19 mouse cellular contexts compared by ENCODE assay signal in the genomic region with DNA sequence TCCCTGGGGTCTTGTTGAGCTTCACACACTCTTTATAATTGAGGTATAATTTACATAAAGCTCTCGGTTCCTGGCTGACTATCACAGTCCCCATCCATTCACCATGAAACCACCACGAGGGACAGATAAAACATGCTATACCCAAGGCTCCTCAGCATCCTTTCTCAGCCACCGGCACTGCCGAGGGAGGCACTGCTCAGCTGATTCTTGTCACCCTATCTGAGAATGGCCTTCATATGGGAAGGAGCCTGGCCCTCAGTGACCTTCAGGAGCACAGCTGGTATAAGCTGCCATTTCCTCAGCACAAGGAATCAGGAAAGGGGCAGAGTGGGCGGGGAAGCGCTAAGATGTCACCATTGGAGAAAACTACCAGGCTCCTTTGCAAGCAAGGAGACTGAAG. TPM values are rescaled to one million over a fixed set of nuclear protein-coding genes. Genes with fewer than 3 reads are reported as not detected.
DNase-seq lines count a peak whose midpoint lies in the region; ATAC-seq and TF ChIP-seq lines count a peak whose summit lies in the region.
"Had no signal": no experiment of that assay in that cellular context is flagged by ENCODE, and none has a peak within 500 bp of the region (broad histone marks: within the 10 kb centered on the region; RNA-seq: fewer than 3 reads in every experiment).

No protein-coding gene starts in this region.

- WGBS in heart, embryonic 10.5 days, result 60% methylated on average over 6 of the region's 6 CpGs
- 83% methylated on average over 6 of the region's 6 CpGs for WGBS in midbrain, embryonic 11.5 days
- 80% methylated on average over 6 of the region's 6 CpGs for WGBS in midbrain, postnatal 0 days

- no peak for ATAC-seq in midbrain, embryonic 11.5 days (ENCODE audit: low FRiP score)
- no peak for ATAC-seq in midbrain, postnatal 0 days (ENCODE audit: low FRiP score)
- ATAC-seq: forebrain, postnatal 0 days; hindbrain, postnatal 0 days; intestine, embryonic 16.5 days had no signal

- H3K4me1 ChIP-seq in heart, embryonic 10.5 days, result peaks cover 49% of the 10 kb centered on the region
- no peaks in the 10 kb centered on the region for H3K4me1 ChIP-seq in midbrain, embryonic 11.5 days (ENCODE audit: control insufficient read depth, insufficient read depth, low read length)
- no peaks in the 10 kb centered on the region for H3K4me1 ChIP-seq in midbrain, postnatal 0 days (ENCODE audit: insufficient read depth, low read length)

- H3K36me3 ChIP-seq in heart, embryonic 10.5 days, result no peaks in the 10 kb centered on the region
- no peaks in the 10 kb centered on the region for H3K36me3 ChIP-seq in midbrain, embryonic 11.5 days (ENCODE audit: control insufficient read depth, insufficient read depth, low read length)
- H3K36me3 ChIP-seq in midbrain, postnatal 0 days (ENCODE audit: insufficient read depth, low read length), result no peaks in the 10 kb centered on the region
- H3K36me3 ChIP-seq: embryonic facial prominence, embryonic 12.5 days; forebrain, embryonic 12.5 days; heart, embryonic 15.5 days; hindbrain, embryonic 12.5 days had no signal

- H3K9me3 ChIP-seq in heart, embryonic 10.5 days, result no peaks in the 10 kb centered on the region
- H3K9me3 ChIP-seq in midbrain, embryonic 11.5 days (ENCODE audit: control insufficient read depth, low read length), result no peaks in the 10 kb centered on the region
- no peaks in the 10 kb centered on the region for H3K9me3 ChIP-seq in midbrain, postnatal 0 days (ENCODE audit: low read length)
- H3K9me3 ChIP-seq: embryonic facial prominence, embryonic 12.5 days; forebrain, embryonic 12.5 days; heart, embryonic 15.5 days; hindbrain, embryonic 12.5 days had no signal

- H3K4me2 ChIP-seq in midbrain, embryonic 11.5 days, result no peak overlapping the region
- H3K4me2 ChIP-seq in midbrain, postnatal 0 days (ENCODE audit: low read depth, low read length, poor library complexity, severe bottlenecking), result no peak overlapping the region
- H3K4me2 ChIP-seq: embryonic facial prominence, embryonic 12.5 days; forebrain, embryonic 12.5 days; heart, embryonic 15.5 days; hindbrain, embryonic 12.5 days had no signal

- TF ChIP-seq CTCF in midbrain, postnatal 0 days (IDR thresholded peaks at IDR 0.05), result no peak

- peak overlapping the region; percentile 42; the same call in 1 of the 2 replicates for H3K27ac ChIP-seq in heart, embryonic 10.5 days
- no peak overlapping the region for H3K27ac ChIP-seq in midbrain, embryonic 11.5 days (ENCODE audit: low read depth, low read length)
- H3K27ac ChIP-seq in midbrain, postnatal 0 days (ENCODE audit: low read depth, low read length), result no peak overlapping the region
- H3K27ac ChIP-seq: embryonic facial prominence, embryonic 12.5 days; forebrain, embryonic 12.5 days; heart, embryonic 15.5 days; hindbrain, embryonic 12.5 days; hindbrain, postnatal 0 days had no signal

- DNase-seq in heart, embryonic 10.5 days (ENCODE audit: low spot score), result no peak
- DNase-seq in heart, adult 9 months (ENCODE audit: low spot score in 2 of 2), result no peak
- peak; percentile 60 for DNase-seq in midbrain, embryonic 11.5 days (ENCODE audit: low spot score, missing footprints)
- DNase-seq in midbrain, postnatal 0 days (ENCODE audit: low spot score), result no peak
- DNase-seq in adipocyte (ENCODE audit: low spot score), result peak; percentile 26
- DNase-seq in embryo, embryonic 10.5 days (ENCODE audit: low spot score), result no peak
- DNase-seq: adrenal gland, adult 8-10 months; adrenal gland, postnatal 36 days; cerebellum, adult 8-10 months; cerebellum, postnatal 14 days; forebrain, postnatal 0 days; gastrocnemius, postnatal 14 days; heart, postnatal 14 days had no signal

- H3K9ac ChIP-seq in midbrain, embryonic 11.5 days (ENCODE audit: low read length), result no peak overlapping the region
- H3K9ac ChIP-seq in midbrain, postnatal 0 days (replicated peaks; ENCODE audit: low read length, poor library complexity, severe bottlenecking), result no peak overlapping the region
- H3K9ac ChIP-seq: embryonic facial prominence, embryonic 12.5 days; forebrain, embryonic 12.5 days; forebrain, postnatal 0 days; heart, embryonic 15.5 days; hindbrain, embryonic 12.5 days had no signal

- no peak overlapping the region for H3K4me3 ChIP-seq in heart, embryonic 10.5 days
- H3K4me3 ChIP-seq in midbrain, embryonic 11.5 days (ENCODE audit: low read depth, low read length), result no peak overlapping the region
- no peak overlapping the region for H3K4me3 ChIP-seq in midbrain, postnatal 0 days (ENCODE audit: low read depth, low read length)
- H3K4me3 ChIP-seq: embryonic facial prominence, embryonic 12.5 days; forebrain, embryonic 12.5 days; heart, embryonic 15.5 days; hindbrain, embryonic 12.5 days had no signal

- H3K27me3 ChIP-seq in heart, embryonic 10.5 days (ENCODE audit: insufficient read depth, poor library complexity, severe bottlenecking), result no peaks in the 10 kb centered on the region
- no peaks in the 10 kb centered on the region for H3K27me3 ChIP-seq in midbrain, embryonic 11.5 days (ENCODE audit: control insufficient read depth, insufficient read depth, low read length)
- H3K27me3 ChIP-seq in midbrain, postnatal 0 days (ENCODE audit: insufficient read depth, low read length), result no peaks in the 10 kb centered on the region
- H3K27me3 ChIP-seq: embryonic facial prominence, embryonic 12.5 days; forebrain, embryonic 12.5 days; heart, embryonic 15.5 days; hindbrain, embryonic 12.5 days had no signal

RNA-seq across cellular contexts. Expression of a gene that starts 33.2 kb away (rescaled TPM):
- polyA plus RNA-seq in heart, embryonic 10.5 days (2016; fragmentation: Nextera tagmentation; extraction: Ambion mirVana), result 10.8 and 15.4 TPM in 2 replicates
- polyA plus RNA-seq in midbrain, embryonic 11.5 days (2014; fragmentation: Nextera tagmentation; extraction: Ambion mirVana), result 5.1 and 5.3 TPM in 2 replicates
- total RNA-seq in midbrain, postnatal 0 days (2014; rRNA removed), result 77.1 and 86.9 TPM in 2 replicates
- 3.3 and 3.5 TPM in 2 replicates for polyA plus RNA-seq in midbrain, postnatal 0 days (2015; fragmentation: Nextera tagmentation; extraction: Ambion mirVana)

Comparison
In these comparisons a context has a peak if more than half of its experiments do, and no peak if none do; other contexts are left out.
1. DNase-seq: peak in midbrain, embryonic 11.5 days (single experiment) and adipocyte (single experiment); none in heart, embryonic 10.5 days (single experiment), heart, adult 9 months (0 of 2), midbrain, postnatal 0 days (single experiment) and embryo, embryonic 10.5 days (single experiment).